Mouse (Mus musculus) left cerebral cortex, postnatal 10 days (tissue): ENCODE data around the gene Rasl10a. TPM values are rescaled to one million over a fixed set of nuclear protein-coding genes. Genes with fewer than 3 reads are reported as not detected.

Source experiments
- DNase-seq, 2 experiments: peaks; one replicate each; pipeline ENCODE4 v3.0.0; 2021 to 2022; ENCODE audit warnings: low spot score in 2 of 2, mixed read lengths in 1 of 2; ENCODE audit errors: extremely low spot score in 1 of 2
- intact Hi-C: fragments of 180-260 bp; cut with DNase I; formaldehyde crosslinking; loops from one replicate; pipeline ENCODE4 v1.15.1; 2025
- microRNA-seq: library from miRNA; unstranded; fragments of <30 nt; microRNA quantifications from one replicate; pipeline ENCODE4 v1.2.0, GENCODE M21; 2022
- total RNA-seq, 2 experiments: library from RNA; stranded (reverse); gene quantifications; 2 replicates each; pipeline ENCODE4 v1.2.3; 2021

Gene Rasl10a
- total RNA-seq, 2 experiments from 2014 or later: 43.2 to 47.9 TPM

DNA sequence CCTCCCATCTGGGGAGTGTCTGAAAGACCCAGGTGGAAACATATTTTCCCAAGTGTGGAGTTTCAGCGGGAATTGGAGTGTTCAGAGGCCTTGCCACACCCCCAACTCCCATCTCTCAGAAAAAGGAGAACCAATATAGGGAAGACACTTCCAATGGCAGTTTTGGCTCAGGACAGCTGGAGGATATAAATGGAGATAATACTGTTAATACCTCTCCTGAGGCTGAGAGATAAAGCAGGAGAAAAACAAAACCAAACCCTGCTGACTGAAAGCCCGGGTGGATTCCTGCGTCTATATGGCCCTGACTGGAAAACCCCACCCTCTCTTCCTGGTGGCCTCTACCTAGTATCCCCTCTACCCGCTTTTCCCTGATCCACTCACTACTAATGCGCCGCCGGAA is 44.5 kb downstream of the Rasl10a start:
- intact Hi-C loops: no loop called here

DNA sequence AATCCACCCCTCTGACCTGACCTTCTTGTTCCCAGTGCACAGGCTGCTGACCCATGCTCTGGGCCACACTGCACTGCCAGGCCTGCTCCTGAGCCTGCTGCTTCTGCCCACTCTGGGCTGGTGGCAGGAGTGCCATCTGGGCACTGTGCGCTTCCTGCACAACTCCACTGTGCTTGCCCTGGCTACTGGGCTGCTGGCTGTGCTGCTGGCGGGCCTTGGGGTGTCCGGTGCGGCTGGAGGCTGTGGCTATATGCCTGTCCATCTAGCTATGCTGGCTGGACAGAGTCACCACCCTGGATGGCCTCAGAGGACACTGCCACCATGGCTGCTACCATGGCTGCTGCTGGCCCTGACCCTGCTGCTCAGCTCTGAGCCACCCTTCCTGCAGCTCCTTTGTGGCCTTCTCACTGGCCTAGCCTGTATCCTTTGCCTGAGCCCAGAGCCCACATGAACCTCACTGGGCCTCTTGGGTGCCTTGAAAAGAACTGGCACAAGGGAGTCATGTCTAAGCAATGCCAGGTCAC is 46.1 kb downstream of the Rasl10a start:
- DNase-seq: peak in 1 of 2 experiments; percentile 24
- intact Hi-C loops: no loop called here

More for the DNA sequence above, 44.5 kb downstream of the Rasl10a start:
- no peak for DNase-seq

DNA sequence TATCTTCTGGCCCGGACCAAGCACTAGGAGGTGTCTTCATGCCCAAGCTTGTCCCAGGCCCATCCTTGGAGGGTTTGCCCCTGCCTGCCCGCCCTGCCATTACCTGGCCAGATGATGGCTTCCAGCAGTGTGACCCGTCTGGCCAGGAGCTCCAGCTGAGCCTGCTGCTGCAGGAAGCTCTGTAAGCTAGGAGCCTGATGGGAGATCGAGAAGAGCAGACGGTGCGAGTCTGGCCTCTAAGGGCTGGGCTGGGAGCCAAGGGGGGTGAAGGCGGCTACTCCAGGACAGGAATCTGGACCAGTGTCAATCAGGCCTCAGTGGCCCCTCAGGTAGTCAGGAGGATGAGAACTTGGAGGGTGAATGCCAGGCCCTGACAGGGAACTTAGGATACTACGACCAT is 51.5 kb downstream of the Rasl10a start:
- peak in 1 of 2 experiments; percentile 30 for DNase-seq

More for the DNA sequence above, 51.5 kb downstream of the Rasl10a start:
- intact Hi-C loops: no loop called here

Small RNA genes lying within 50 kb of the gene (microRNA-seq; reads per million reads assigned to microRNA genes)
- not detected for gene Gm47296

Other genes with a start within 250 kb of the Rasl10a start
- 100 to 1,000 TPM; 130 to 131 TPM for gene Nf2, start 208.6 kb upstream of the Rasl10a start, total RNA-seq
- gene Nipsnap1, start 184.2 kb upstream of the Rasl10a start, total RNA-seq: 10 to 100 TPM; 91.5 to 91.9 TPM
- 10 to 100 TPM; 39.5 to 40.2 TPM for gene Thoc5, start 162.8 kb upstream of the Rasl10a start, total RNA-seq
- gene Nefh, start 110.1 kb upstream of the Rasl10a start, total RNA-seq: 10 to 100 TPM; 24.5 to 24.6 TPM
- 100 to 1,000 TPM; 118 to 134 TPM for gene Ap1b1, start 71.3 kb upstream of the Rasl10a start, total RNA-seq
- gene Gas2l1, start 7.2 kb downstream of the Rasl10a start, total RNA-seq: 10 to 100 TPM; 48.1 to 48.3 TPM
- gene Rhbdd3, start 40.8 kb downstream of the Rasl10a start, total RNA-seq: 10 to 100 TPM; 23.4 to 24.6 TPM
- gene Ewsr1, start 41.1 kb downstream of the Rasl10a start, total RNA-seq: 100 to 1,000 TPM; 303 to 308 TPM
- gene Emid1, start 94.1 kb downstream of the Rasl10a start, total RNA-seq: 10 to 100 TPM; 49.3 to 54.0 TPM
- gene Kremen1, start 203.4 kb downstream of the Rasl10a start, total RNA-seq: 1 to 10 TPM; 9.2 to 9.5 TPM